Mouse (Mus musculus) stomach, postnatal 0 days (tissue): ENCODE measurements around the gene Mthfd1.

Source experiments
- CTCF ChIP-seq: IDR thresholded peaks from 2 replicates; pipeline ENCODE4 v1.5.1; 2016; ENCODE audit warnings: antibody characterized with exemption, low read depth, mild to moderate bottlenecking, moderate library complexity
- EP300 ChIP-seq: optimal IDR thresholded peaks from 2 replicates; pipeline ENCODE3; 2016; ENCODE audit warnings: antibody characterized with exemption

- TF ChIP-seq CTCF (no peak), EP300 (no peak)
Observed at GRCm38 (mm10) chr12:76311227-76311626, 56.1 kb downstream of the Mthfd1 start.
